Mouse (Mus musculus) embryonic facial prominence, embryonic 10.5 days (tissue): ENCODE data around the gene Thsd1. TPM values are rescaled to one million over a fixed set of nuclear protein-coding genes. Genes with fewer than 3 reads are reported as not detected.
"Not testable (repeated sequence)": the region's sequence is repeated elsewhere in the genome, so short reads cannot be mapped to it uniquely, and the experiment has no call there.

Experiments used
- DNase-seq: peaks from one replicate; pipeline ENCODE4 v3.0.0-alpha.2; 2017; ENCODE audit warnings: low spot score
- H3K27ac ChIP-seq: fragments of 300-500 bp; sonication (generic); replicated peaks from 2 replicates; pipeline ENCODE4 v1.5.1; 2016; ENCODE audit warnings: mild to moderate bottlenecking
- H3K27me3 ChIP-seq: fragments of 300-500 bp; sonication (generic); replicated peaks from 2 replicates; pipeline ENCODE4 v1.6.1; 2016; ENCODE audit warnings: low read depth, mild to moderate bottlenecking; ENCODE audit not compliant: poor library complexity, severe bottlenecking
- H3K36me3 ChIP-seq: fragments of 300-500 bp; sonication (generic); replicated peaks from 2 replicates; pipeline ENCODE4 v1.6.1; 2016; ENCODE audit warnings: mild to moderate bottlenecking, moderate library complexity
- H3K4me1 ChIP-seq: fragments of 300-500 bp; sonication (generic); 2 replicates; pipeline ENCODE4 v1.6.1; 2016
- H3K4me3 ChIP-seq: fragments of 300-500 bp; sonication (generic); 2 replicates; pipeline ENCODE4 v1.5.1; 2016; ENCODE audit warnings: mild to moderate bottlenecking, moderate library complexity
- H3K9me3 ChIP-seq: fragments of 300-500 bp; sonication (generic); 2 replicates; pipeline ENCODE4 v1.6.1; 2016; ENCODE audit warnings: mild to moderate bottlenecking
- WGBS: fragments of 180-500 bp; shearing (Covaris S2); methylation state at CpG from one replicate; pipeline ENCODE4 v1.1.7; 2016; 5-methylcytosine and 5-hydroxymethylcytosine counted together
- polyA plus RNA-seq: library from polyadenylated mRNA; unstranded; fragments of >200 nt; fragmentation: Nextera tagmentation; extraction: Ambion mirVana; gene quantifications from 2 replicates; pipeline ENCODE4 v1.2.1, GENCODE M21; 2016

Gene Thsd1
- polyA plus RNA-seq, 1 experiment from 2014 or later = 10.5 TPM

DNA sequence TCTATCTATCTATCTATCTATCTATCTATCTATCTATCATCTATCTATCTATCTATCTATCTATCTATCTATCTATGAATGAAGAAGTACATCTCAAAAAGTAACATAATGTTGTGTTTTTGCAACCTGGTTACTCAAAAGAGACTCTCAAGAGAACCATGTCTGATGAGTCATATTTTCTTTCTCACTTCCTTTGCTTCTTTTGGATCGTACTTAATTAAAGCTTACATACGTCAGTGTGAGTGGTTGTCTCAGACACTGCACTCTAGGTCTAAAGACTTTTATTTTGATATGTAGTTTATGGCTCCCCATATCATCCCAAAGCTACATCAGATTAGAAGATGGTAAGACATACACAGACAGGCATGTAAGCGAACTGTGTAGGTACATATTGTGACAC, 46.0 kb downstream of the Thsd1 start:
- WGBS = 91% methylated on average over 3 of the region's 3 CpGs
- H3K4me1 ChIP-seq = no peaks in the 10 kb centered on the region

DNA sequence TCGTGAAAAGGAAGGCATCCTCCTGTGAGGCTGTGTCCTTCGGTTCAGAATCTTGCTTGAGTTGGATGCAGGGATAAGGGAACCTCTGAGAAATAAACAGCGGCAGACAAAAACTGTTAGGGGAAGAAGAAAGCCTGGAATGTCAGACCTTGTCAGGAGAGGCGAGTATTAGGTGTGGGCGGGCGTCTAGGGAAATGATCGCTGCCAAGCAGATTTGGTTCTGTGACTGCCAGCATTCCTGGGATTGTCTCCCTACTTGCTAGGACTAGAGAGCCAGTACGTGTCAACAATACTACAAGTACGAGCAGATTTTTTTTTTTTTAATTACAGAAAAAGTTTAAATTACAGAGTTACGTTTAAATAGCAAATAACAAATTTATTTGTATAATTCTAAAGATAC, 47.5 kb downstream of the Thsd1 start:
- Histone ChIP-seq H3K4me1 (no peaks in the 10 kb centered on the region), H3K27ac (no peak overlapping the region), H3K36me3 (no peaks in the 10 kb centered on the region), H3K9me3 (no peaks in the 10 kb centered on the region), H3K27me3 (no peaks in the 10 kb centered on the region), H3K4me3 (no peak overlapping the region)
- 77% methylated on average over 10 of the region's 10 CpGs for WGBS
- DNase-seq = no peak

More for the DNA sequence above, 46.0 kb downstream of the Thsd1 start:
- no peak overlapping the region for H3K4me3 ChIP-seq
- H3K36me3 ChIP-seq = no peaks in the 10 kb centered on the region
- DNase-seq = no peak
- no peaks in the 10 kb centered on the region for H3K9me3 ChIP-seq
- H3K27ac ChIP-seq = no peak overlapping the region
- no peaks in the 10 kb centered on the region for H3K27me3 ChIP-seq

DNA sequence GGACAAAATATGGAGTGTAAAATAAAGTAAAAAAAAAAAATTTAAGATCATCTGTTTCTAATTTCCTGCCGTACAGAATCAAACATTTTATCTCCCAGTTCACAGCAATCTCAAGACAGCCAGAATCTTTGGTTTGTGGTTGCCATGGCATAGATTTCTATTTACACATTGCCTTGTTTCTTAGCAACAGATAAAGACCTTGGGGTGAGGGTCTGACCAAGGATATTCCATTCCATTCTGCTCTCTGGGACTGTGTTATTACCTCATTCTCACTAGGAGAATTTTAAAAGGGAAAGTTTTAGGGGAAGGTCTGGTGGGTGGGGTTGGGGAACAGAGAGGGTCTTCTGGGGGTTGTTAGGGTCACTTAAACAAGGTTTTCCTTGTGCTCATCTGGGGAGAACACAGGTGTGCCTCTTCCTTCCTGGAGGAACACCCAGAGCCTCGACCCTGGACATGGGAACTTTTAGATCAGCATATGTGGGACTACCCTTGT, 55.9 kb downstream of the Thsd1 start, which contains the start of gene Tpte:
Gene Tpte (plus strand): TSS at position 443 of the 493 bp plus-strand sequence.
- Histone ChIP-seq H3K9me3 (no peaks in the 10 kb centered on the region), H3K36me3 (no peaks in the 10 kb centered on the region), H3K27me3 (no peaks in the 10 kb centered on the region), H3K27ac (no peak within 1 kb of the TSS), H3K4me3 (no peak within 1 kb of the TSS), H3K4me1 (peaks cover 8% of the 10 kb centered on the region; the same call in 1 of the 2 replicates)
- WGBS = 62% methylated on average over 2 of the region's 2 CpGs
- no peak for DNase-seq

DNA sequence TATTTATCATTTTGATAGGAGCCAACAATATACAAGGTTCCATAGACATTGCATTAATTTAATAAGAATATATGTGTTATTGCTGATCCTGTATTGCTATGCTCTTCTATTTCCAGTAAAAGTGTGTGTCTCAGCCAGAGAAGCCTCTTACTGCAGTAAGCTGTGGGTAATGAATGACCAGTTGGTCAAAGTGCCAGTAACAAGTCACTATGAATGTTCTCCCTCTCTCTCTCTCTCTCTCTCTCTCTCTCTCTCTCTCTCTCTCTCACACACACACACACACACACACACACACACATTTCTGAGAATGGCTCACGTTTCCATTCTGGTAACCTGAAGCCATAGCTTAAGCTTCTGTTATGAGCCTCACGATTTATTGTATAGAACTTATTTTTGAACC, 75.2 kb downstream of the Thsd1 start:
- no peaks in the 10 kb centered on the region for H3K9me3 ChIP-seq
- WGBS = 51% methylated on average over 2 of the region's 2 CpGs
- H3K27ac ChIP-seq = no peak overlapping the region
- no peak for DNase-seq
- H3K36me3 ChIP-seq = no peaks in the 10 kb centered on the region
- peaks cover 7% of the 10 kb centered on the region for H3K4me1 ChIP-seq
- no peaks in the 10 kb centered on the region for H3K27me3 ChIP-seq
- H3K4me3 ChIP-seq = no peak overlapping the region

DNA sequence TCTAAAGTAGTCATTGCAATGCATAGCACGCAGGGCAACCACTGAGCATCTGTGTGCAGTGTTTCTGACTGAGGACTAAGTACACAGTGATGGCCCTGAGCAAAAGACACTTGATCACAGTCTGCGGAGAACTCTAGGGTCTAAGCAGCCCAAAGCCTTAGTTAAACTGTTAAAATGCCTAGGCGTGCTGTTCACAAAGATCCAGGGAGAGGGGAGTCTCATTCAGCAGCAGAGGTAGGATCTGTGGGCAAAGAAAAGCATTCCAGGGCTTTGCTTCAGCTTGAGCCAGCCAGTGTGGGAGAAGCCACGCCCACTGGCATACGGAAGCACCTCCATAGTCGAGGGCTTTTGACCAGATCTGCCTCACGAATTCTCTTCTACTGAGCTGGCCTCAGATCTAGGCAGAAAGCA, 75.8 kb downstream of the Thsd1 start:
- WGBS = 15% methylated on average over 7 of the region's 7 CpGs
- Histone ChIP-seq H3K27ac (peak overlapping the region; percentile 48; the same call in 1 of the 2 replicates), H3K4me3 (peak overlapping the region; percentile 44)

DNA sequence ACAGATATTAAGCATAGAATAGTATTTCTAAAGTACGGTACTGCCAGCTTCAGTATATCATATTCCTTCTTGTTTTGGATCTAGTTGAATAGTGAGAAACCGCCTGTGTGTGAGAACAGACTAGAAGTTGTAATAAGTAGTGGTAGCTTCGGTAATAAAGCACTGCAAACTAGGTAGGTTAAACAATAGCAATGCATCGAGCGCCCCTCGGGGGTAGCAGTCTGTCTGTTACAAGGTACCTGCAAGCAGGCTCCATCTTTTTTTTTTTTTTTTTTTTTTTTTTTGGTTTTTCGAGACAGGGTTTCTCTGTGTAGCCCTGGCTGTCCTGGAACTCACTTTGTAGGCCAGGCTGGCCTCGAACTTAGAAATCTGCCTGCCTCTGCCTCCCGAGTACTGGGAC, 76.9 kb downstream of the Thsd1 start:
- H3K27me3 ChIP-seq, DNase-seq, H3K27ac ChIP-seq, H3K4me3 ChIP-seq, H3K36me3 ChIP-seq, H3K9me3 ChIP-seq, H3K4me1 ChIP-seq: not testable (repeated sequence)
- WGBS = 86% methylated on average over 9 of the region's 9 CpGs

More for the DNA sequence above, 75.8 kb downstream of the Thsd1 start:
- Histone ChIP-seq H3K27me3 (no peaks in the 10 kb centered on the region), H3K36me3 (no peaks in the 10 kb centered on the region), H3K4me1 (peaks cover 7% of the 10 kb centered on the region), H3K9me3 (no peaks in the 10 kb centered on the region)
- peak; percentile 38 for DNase-seq

DNA sequence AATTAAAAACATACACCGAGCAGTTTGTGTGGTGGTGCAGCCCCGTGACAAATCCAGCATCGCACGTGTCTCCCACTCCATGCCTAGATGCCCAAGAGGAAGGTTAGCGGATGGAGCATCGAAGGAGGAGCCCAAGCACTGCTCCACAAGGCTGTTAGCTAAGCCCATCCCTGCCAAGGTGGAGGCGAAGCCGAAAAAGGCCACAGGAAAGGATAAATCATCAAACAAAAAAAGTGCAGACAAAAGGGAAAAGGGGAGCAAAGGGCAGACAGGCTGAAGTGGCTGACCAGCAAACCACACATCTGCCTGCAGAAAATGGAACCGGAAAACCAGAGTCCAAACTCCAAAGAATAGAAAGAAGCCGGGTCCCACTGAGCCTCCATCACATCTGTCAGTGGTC, 79.9 kb downstream of the Thsd1 start:
- no peak overlapping the region for H3K27ac ChIP-seq
- no peak for DNase-seq
- no peaks in the 10 kb centered on the region for H3K9me3 ChIP-seq
- peaks cover 7% of the 10 kb centered on the region for H3K4me1 ChIP-seq
- no peaks in the 10 kb centered on the region for H3K27me3 ChIP-seq
- H3K4me3 ChIP-seq = no peak overlapping the region
- no peaks in the 10 kb centered on the region for H3K36me3 ChIP-seq
- WGBS = 82% methylated on average over 10 of the region's 10 CpGs

Other genes starting within 250 kb of the Thsd1 start
- gene Atp7b, start 167.0 kb upstream of the Thsd1 start, polyA plus RNA-seq = 1.9 and 2.1 TPM in 2 replicates
- 41.7 and 45.1 TPM in 2 replicates for gene Alg11, start 166.6 kb upstream of the Thsd1 start, polyA plus RNA-seq
- gene Nek5, start 102.3 kb upstream of the Thsd1 start, polyA plus RNA-seq = 0.15 TPM in 1 of 2 replicates, not detected in the other
- 6.8 and 7.3 TPM in 2 replicates for gene Nek3, start 60.9 kb upstream of the Thsd1 start, polyA plus RNA-seq
- gene Ckap2, start 41.5 kb upstream of the Thsd1 start, polyA plus RNA-seq = 48.6 and 51.9 TPM in 2 replicates
- gene Vps36, start 34.5 kb upstream of the Thsd1 start, polyA plus RNA-seq = 41.7 and 44.5 TPM in 2 replicates
- not detected in 2 replicates for gene Tpte, start 56.1 kb downstream of the Thsd1 start, polyA plus RNA-seq
- 16.3 and 18.0 TPM in 2 replicates for gene Slc25a15, start 171.3 kb downstream of the Thsd1 start, polyA plus RNA-seq
- gene Mrps31, start 184.0 kb downstream of the Thsd1 start, polyA plus RNA-seq = 42.4 and 43.2 TPM in 2 replicates